Mouse (Mus musculus): ENCODE measurements around the gene Sqstm1.

DNA sequence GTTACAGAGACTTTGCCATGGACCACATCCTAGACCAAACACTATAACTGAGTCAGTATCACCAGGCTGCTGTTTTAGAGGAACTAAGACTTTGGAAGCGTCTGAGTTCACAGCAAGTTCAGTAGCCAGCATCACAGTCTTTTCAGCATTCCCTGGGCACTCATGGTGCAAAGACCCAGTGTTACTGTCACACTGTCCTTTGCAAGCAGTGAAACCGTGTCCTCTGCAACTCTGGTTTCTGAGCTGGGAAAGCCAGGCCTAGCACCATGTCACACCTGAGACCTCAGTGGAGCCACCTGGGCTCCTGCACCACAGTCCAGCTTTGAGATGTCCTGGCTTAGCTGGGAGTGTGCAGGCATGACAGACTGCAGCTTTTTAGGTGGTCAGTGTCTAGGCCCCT lies 11.7 kb downstream of the Sqstm1 start:
- TF ChIP-seq CTCF (IDR thresholded peaks at IDR 0.05; ENCODE audit: extremely low read depth, insufficient read length, insufficient replicate concordance, low read depth, low read length), result no peak
- TF ChIP-seq POLR2A (IDR thresholded peaks at IDR 0.05; ENCODE audit: low read depth, low read length), result no peak
